Mouse (Mus musculus) gastrocnemius, adult 8-10 months (tissue): ENCODE data around the gene Slc12a3. TPM values are rescaled to one million over a fixed set of nuclear protein-coding genes. Genes with fewer than 3 reads are reported as not detected.
A peak's percentile ranks its signal among the peaks of the same experiment; 100 is the strongest.

ENCODE experiments used
- DNase-seq, 2 experiments: peaks; one replicate each; pipeline ENCODE4 v3.0.0; 2022; ENCODE audit warnings: low spot score in 2 of 2
- total RNA-seq, 4 experiments: library from RNA; stranded (reverse); gene quantifications; 2 replicates each; pipeline ENCODE4 v1.2.4; 2022

Slc12a3 gene
- total RNA-seq = not detected

DNA sequence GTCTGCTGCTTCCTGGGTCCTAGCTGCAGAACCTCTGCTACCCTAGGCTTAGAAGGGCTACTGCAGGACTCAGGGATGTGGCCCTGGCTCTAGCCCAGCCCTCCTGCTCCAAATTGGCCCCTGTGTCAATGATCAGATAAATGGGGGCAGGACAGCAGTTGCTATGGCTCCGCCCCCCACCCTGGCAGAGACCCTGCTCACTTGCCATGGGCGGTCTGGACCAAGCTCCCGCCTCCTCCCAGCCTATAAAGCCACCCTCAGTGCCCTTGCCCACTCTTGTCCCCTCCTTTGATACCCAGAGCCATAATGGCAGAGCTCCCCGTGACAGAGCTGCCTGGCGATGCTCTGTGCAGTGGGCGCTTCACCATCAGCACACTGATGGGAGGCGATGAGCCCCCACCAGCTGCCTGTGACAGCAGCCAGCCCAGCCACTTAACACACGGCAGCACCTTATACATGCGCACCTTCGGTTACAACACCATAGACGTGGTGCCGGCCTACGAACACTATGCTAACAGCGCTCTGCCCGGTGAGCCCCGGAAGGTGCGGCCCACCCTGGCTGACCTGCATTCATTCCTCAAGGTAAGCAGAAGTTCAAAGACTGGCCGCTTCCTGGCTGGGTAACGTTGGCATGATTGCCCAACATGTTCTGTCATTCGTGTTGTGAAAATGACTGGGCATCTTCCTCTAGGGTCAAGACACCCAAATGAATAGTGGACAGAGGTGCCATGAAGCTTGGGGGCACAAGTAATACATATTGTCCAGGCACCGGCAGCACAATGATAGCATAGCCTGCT lies at the start of gene Slc12a3:
Gene Slc12a3 (plus strand): TSS at position 270 of the 797 bp plus-strand sequence.
- DNase-seq = no peak

GRCm38 (mm10) chr8:94280001-94280613 lies 48.9 kb upstream of the Slc12a3 start:
- no peak for DNase-seq

GRCm38 (mm10) chr8:94282453-94282985 lies 46.5 kb upstream of the Slc12a3 start:
- DNase-seq = no peak

DNA sequence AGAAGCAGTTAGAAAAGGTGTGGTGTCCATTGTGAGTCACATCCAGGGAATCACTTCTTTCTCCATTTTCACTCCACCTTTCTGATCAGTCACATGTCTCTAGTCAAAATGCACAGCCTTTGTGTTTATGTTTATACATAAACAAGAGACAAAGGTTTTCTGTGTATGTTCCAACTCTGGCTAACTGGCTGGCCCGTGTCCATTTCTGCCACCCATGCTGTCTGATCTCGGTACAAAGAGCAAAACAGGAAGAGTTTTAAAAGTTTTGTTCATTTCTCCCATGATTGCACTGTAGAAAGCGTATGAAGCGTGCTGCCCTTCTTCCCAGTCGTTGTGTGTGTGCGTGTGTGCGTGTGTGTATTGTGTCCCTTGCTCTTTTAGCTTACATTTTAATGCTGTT lies 44.8 kb upstream of the Slc12a3 start:
- no peak for DNase-seq

DNA sequence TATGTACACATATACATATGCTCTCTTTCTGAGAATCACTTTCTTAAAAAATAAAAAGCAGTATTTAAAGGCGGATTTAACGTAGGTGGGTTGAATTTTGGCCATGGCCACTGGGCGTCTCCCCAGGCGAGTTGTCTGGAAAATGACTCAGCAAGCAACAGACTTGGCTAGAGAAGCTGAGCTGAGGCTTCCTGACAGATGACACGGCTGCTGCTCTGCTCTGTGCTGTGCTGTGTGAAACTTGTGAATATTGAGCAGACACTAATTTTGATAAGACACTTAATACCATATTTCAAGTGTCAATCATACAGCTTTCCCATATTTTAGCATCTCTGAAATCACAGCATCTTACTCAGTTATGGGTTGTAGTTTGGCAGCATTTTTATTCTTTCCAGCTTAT lies 38.4 kb upstream of the Slc12a3 start:
- peak; percentile 33 to 58 for DNase-seq

DNA sequence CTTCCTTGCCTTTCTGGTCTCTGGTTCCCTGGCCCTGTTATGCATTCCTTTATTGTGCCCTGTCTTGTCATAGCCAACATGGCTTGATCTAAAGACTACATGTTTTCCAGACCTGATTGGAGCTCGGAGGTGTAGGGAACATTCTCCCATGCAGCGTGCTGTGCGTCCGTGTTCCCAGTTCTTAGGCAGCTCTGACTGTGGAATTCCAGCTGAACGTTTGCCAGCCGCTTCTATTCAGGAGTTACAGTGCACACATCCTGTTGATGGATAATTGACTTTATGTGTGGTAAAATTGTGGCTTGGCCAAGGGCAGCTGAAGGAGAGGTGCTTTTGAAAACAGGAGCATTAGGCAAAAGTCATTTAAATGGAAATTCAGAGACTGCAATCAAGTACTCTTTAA lies 36.9 kb upstream of the Slc12a3 start:
- DNase-seq = no peak

- no peak for DNase-seq
Observed at GRCm38 (mm10) chr8:94292626-94293025, 36.4 kb upstream of the Slc12a3 start.

DNA sequence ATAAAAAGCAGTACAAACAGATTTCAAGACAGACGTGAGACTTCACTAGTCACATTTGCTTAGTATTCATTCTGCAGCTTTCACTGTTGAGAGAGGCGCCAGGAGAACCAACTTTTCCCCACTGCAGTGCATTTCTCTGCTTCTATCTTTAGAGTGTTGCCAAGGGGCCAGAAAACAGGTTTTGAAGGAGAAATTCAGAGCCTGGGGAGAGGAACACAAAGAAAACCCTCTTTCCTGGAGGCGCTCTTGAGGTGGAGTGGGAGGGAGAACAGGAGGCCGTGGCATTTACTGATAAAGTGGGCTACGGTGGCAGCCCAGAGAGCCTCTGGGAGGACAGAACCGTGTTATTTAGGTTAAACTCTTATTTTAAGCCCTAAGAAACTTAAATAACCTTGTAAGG lies 33.3 kb upstream of the Slc12a3 start:
- no peak for DNase-seq

DNA sequence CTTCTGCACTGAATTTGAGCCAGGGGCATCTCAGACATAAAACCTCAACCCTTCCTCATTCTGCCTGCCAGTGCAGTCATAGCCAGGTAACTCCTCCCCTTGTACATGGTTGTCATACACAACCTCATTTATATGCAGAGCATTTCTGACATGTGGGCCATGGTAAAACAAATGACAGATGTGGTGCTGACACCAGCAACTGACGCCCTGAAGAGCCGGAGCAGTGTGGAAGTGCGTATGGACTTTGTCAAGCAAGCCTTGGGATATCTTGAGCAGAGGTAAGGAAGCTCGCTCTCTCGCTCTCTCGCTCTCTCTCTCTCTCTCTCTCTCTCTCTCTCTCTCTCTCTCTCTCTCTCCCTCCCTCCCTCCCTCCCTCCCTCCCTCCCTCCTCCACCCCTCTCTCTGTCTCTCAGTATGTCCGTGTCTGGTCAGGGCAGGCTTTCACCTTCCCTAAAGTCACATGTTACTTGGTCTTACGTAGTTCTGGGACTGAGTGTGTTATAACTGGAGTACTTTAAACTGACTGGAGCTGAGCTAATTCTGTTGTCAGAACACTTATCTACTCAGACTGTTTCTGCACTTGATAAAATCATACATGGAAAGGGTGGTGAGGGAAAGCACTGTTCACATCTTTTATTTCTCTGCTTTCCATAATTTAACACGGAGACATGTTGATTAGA lies 32.5 kb upstream of the Slc12a3 start:
- DNase-seq = no peak

GRCm38 (mm10) chr8:94297101-94297500 lies 31.9 kb upstream of the Slc12a3 start:
- DNase-seq = peak; percentile 6 to 36

DNA sequence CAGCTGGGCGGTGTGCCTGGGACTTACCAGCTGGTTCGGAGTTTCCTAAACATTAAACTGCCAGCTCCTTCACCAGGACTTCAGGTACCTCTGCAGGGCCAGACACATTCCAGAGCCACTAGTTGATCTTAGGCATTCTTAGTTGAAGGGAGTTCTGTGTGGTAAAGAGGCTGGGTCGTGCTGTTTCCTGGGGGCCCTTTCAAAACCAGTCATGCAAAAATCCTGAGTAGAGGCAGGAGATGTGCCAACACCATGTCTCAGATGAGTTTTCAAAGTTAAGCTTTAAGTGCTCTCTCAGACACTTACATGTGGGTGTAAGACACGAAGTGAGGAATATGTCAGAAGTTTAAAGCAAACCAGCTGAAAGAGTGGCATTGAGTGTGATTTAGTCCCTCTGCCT lies 28.2 kb upstream of the Slc12a3 start:
- no peak for DNase-seq

DNA sequence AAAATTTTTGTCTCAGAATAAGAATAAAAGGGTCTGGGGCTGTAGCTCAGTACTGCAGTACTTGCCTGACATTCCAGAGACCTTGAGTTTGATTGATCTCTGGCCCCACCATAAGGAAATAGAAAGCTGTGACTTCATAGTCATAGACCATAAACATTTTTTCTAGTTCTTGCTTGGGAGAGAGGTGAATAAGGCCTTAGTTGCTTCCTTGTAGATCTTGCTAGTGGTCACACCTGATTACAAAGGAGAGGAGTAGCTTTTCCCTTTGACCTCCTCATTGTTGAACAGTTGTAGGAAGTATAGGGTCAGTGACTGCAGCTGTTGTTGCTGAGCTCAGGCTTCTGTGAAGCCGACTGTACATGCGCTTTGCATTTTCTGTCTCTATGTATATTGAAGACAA lies 24.6 kb upstream of the Slc12a3 start:
- no peak for DNase-seq

GRCm38 (mm10) chr8:94306989-94307513 lies 21.9 kb upstream of the Slc12a3 start:
- DNase-seq = no peak

DNA sequence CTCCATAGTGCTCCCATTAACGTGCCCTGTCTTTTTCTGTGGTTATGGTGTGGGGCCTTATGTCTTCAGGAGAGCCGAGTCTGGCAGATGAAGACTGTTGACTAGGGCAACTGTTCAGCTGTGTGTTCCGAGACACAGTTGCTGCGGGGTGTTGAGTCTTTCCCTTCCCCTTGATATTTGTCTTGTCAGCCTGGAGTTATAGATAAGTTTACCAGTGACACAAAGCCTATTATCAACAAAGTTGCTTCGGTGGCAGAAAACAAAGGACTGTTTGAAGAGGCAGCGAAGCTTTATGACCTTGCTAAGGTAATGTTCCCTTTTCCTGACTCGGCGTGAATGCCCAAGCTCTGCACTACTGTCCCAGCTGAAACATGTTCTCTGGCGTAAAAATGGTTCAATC lies 21.3 kb upstream of the Slc12a3 start:
- no peak for DNase-seq

DNA sequence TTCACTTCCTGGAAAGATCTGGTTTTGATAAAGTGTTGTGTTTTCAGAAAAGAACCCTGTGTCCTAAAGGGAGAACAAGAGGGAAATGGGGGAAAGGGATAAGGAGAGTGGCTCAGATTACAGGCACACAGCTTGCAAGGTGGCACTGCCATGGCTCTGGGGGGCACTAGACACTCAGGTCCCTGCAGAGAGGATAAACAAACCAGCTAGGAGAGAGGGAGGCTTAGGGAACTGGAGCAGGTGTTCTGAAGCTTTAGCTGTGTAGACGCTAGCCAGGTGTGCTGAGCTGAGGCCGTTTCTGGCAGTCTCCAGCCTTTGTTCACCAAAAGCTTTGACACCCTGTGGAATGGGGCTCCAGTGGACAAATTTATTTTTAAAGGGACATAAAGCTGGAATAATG lies 14.9 kb upstream of the Slc12a3 start:
- DNase-seq = no peak

DNA sequence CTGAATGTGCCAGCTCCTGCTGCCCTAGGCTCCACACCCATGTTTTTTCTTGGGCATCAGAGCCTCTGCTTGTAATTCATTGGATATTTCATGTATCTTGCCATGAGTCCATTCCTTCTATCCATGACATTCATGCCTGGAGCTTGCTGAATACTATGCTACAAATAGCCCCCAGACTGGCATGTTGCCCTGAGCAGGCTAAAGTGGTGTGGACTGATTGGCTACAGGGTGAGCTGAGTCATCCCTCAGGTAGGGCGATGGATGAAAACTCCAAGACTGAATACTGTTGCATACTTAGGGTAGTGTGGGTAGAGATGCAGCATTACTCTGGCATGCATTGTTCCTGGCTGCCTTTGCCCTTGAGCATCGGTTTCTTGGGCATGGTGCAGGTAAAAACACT lies 11.8 kb upstream of the Slc12a3 start:
- DNase-seq = peak; percentile 43 to 73

- DNase-seq = peak; percentile 21 to 61
Observed at GRCm38 (mm10) chr8:94317691-94318090, 11.3 kb upstream of the Slc12a3 start.

GRCm38 (mm10) chr8:94320036-94320435 lies 9.0 kb upstream of the Slc12a3 start:
- DNase-seq = no peak

GRCm38 (mm10) chr8:94322083-94322482 lies 6.9 kb upstream of the Slc12a3 start:
- DNase-seq = no peak

- DNase-seq = no peak
Observed at GRCm38 (mm10) chr8:94323041-94323440, 6.0 kb upstream of the Slc12a3 start.

DNA sequence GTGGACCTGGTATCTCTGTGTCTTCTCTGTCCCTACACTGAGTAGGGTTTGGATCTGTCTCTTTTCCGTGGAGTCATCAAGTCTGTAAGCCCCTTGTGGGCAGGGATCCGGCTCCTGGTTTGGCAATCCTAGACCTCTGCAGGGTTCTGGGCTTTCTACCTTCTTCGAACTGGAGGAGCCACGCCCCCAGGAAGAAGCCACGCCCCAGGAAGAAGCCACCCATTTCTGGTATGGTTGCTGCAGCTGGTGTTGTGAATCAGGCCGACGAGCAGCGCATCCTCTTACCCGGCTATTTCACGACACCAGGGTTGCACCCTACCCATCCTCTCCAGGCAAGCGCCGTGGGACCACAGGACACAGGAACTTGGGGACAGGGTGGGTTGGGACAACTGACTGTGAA lies 4.9 kb upstream of the Slc12a3 start:
- no peak for DNase-seq

DNA sequence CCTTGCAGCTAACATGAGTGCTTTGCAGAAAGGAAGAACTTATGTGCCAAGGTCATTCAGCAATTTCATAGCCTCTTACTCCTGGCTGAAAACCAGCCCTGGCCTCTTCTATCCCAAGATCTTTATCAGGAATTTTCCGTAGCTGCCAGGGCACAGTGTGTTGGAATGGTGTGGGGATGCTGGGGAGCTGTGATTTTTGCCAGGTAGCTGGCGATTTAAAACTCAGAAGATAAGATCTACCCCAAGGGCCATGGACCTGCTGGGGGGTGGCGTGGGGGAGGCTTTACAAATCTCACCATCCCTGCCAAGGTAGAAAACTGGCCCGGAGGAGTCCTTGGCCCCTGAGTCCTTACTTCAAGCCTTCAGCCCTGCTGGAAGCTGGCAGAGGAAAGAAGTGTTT lies 3.0 kb upstream of the Slc12a3 start:
- DNase-seq = no peak
